Mouse (Mus musculus) lung, embryonic 16.5 days (tissue): ENCODE measurements at regions not wholly inside any gene's neighbourhood (a gene's known extent, or its start where the extent isn't known, plus 50 kb on each side); places are given as distances from the start of the nearest gene placed in this dataset.

Experiments used
- ATAC-seq: fragments of 200-750 bp; cut with Nextera tagmentation; 2 replicates; pipeline ENCODE4 v1.8.0; 2017; ENCODE audit warnings: low read depth, mild to moderate bottlenecking, moderate library complexity
- H3K27ac ChIP-seq: fragments of 300-500 bp; sonication (generic); 2 replicates; pipeline ENCODE4 v1.5.1; 2014; ENCODE audit warnings: mild to moderate bottlenecking, control low read depth, low read length
- H3K27me3 ChIP-seq: fragments of 300-500 bp; sonication (generic); 2 replicates; pipeline ENCODE4 v1.6.1; 2014; ENCODE audit warnings: low read depth, low read length, mixed read lengths; ENCODE audit not compliant: control insufficient read depth, insufficient read depth
- H3K36me3 ChIP-seq: fragments of 300-500 bp; sonication (generic); 2 replicates; pipeline ENCODE4 v1.6.1; 2014; ENCODE audit warnings: low read length; ENCODE audit not compliant: control insufficient read depth, insufficient read depth
- H3K4me1 ChIP-seq: fragments of 300-500 bp; sonication (generic); replicated peaks from 2 replicates; pipeline ENCODE4 v1.6.1; 2014; ENCODE audit warnings: low read length, mixed read lengths; ENCODE audit not compliant: control insufficient read depth, insufficient read depth
- H3K4me2 ChIP-seq: fragments of 300-500 bp; sonication (generic); 2 replicates; pipeline ENCODE4 v1.6.1; 2014; ENCODE audit warnings: low read depth, low read length, control low read depth
- H3K4me3 ChIP-seq: fragments of 300-500 bp; sonication (generic); 2 replicates; pipeline ENCODE4 v1.5.1; 2014; ENCODE audit warnings: mild to moderate bottlenecking, low read length, control low read depth
- H3K9ac ChIP-seq: fragments of 300-500 bp; sonication (generic); 2 replicates; pipeline ENCODE4 v1.6.1; 2014; ENCODE audit warnings: low read length, control low read depth
- H3K9me3 ChIP-seq: fragments of 300-500 bp; sonication (generic); 2 replicates; pipeline ENCODE4 v1.6.1; 2016; ENCODE audit warnings: low read length; ENCODE audit not compliant: control insufficient read depth
- WGBS: fragments of 180-500 bp; shearing (Covaris S2); extraction: QIAGEN DNeasy Blood & Tissue Kit; methylation state at CpG from one replicate; pipeline ENCODE4 v1.1.7; 2014; 5-methylcytosine and 5-hydroxymethylcytosine counted together

DNA sequence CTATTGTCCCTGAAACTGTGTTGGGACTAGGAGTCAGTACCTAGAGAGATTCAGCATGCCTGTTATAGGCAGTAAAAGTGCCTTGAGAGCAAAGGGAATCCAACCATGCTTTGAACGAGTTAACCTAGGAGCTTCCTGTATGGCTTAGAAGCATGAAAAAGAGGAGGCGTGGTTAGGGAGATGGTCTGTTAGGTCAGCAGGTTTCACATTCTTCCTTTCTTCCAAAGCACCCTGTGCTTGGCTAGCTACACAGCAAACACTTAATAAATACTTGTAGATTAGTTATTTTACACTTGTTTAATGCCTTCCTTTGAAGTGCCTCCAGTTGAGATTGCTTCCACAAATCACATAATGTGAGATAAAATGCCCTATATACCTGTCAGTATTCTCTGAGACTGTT is 284.9 kb upstream of the Adgra3 start:
- Histone ChIP-seq H3K4me2 (no peak overlapping the region), H3K9ac (no peak overlapping the region), H3K4me3 (no peak overlapping the region), H3K27ac (no peak overlapping the region), H3K27me3 (no peaks in the 10 kb centered on the region), H3K9me3 (no peaks in the 10 kb centered on the region), H3K36me3 (no peaks in the 10 kb centered on the region), H3K4me1 (no peaks in the 10 kb centered on the region)
- 45% methylated on average over 2 of the region's 2 CpGs for WGBS
- ATAC-seq = peak; percentile 71

DNA sequence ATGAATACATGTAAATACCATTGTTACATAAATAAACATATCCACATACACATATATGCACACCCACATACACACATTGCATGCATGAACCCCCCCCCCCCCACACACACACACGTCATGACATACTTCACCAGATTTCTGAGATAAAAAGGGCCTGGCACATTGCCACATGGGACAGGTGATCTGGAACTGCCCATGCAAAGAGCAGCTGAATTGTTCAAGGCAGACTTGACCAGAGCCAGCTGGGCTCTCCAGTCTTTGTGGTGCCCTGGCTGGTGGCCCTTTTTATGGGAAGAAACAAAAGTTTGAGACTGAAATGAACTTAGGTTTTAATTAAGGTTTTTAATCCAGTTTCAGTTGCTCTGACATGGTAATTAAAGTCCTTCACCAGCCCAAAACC is 250.7 kb upstream of the Adgra3 start:
- no peaks in the 10 kb centered on the region for H3K36me3 ChIP-seq
- no peak overlapping the region for H3K4me3 ChIP-seq
- H3K27me3 ChIP-seq = no peaks in the 10 kb centered on the region
- no peaks in the 10 kb centered on the region for H3K4me1 ChIP-seq
- no peak overlapping the region for H3K27ac ChIP-seq
- H3K9ac ChIP-seq = no peak overlapping the region
- no peak for ATAC-seq
- H3K9me3 ChIP-seq = no peaks in the 10 kb centered on the region
- WGBS = 52% methylated on average over 1 of the region's 1 CpGs
- no peak overlapping the region for H3K4me2 ChIP-seq

GRCm38 (mm10) chr5:50303859-50304480 is 245.2 kb upstream of the Adgra3 start:
- Histone ChIP-seq H3K36me3 (no peaks in the 10 kb centered on the region), H3K4me1 (no peaks in the 10 kb centered on the region), H3K9ac (no peak overlapping the region), H3K4me3 (no peak overlapping the region), H3K9me3 (no peaks in the 10 kb centered on the region), H3K27me3 (no peaks in the 10 kb centered on the region), H3K4me2 (no peak overlapping the region), H3K27ac (no peak overlapping the region)
- 47% methylated on average over 1 of the region's 1 CpGs for WGBS
- ATAC-seq = no peak

DNA sequence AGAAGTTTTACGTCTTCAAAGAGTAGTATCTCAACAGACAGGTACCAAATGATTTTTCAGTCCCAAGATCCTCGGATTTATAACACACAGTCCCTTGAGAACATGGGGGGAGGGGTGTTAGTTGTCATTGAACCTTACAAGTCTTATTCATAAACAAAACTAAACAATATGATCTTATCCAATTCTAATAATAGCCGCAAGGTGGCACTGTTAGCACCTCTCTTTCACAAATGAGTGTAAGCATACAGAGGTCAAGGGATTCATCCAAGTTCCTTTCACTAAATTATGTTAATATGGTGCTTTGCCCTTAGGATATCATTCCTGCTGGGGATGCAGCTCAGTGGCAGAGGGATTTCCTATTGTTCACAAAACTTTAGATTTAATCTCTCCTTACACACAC is 235.0 kb upstream of the Adgra3 start:
- no peaks in the 10 kb centered on the region for H3K4me1 ChIP-seq
- H3K36me3 ChIP-seq = no peaks in the 10 kb centered on the region
- H3K4me2 ChIP-seq = no peak overlapping the region
- no peak for ATAC-seq
- WGBS = 55% methylated on average over 3 of the region's 3 CpGs
- no peaks in the 10 kb centered on the region for H3K9me3 ChIP-seq
- H3K9ac ChIP-seq = no peak overlapping the region
- H3K4me3 ChIP-seq = no peak overlapping the region
- no peak overlapping the region for H3K27ac ChIP-seq
- no peaks in the 10 kb centered on the region for H3K27me3 ChIP-seq

- Histone ChIP-seq H3K9me3 (no peaks in the 10 kb centered on the region), H3K27me3 (no peaks in the 10 kb centered on the region), H3K4me3 (no peak overlapping the region), H3K4me1 (no peaks in the 10 kb centered on the region), H3K9ac (no peak overlapping the region), H3K4me2 (no peak overlapping the region), H3K36me3 (no peaks in the 10 kb centered on the region), H3K27ac (no peak overlapping the region)
- no peak for ATAC-seq
- WGBS = 82% methylated on average over 2 of the region's 2 CpGs
These were observed 232.1 kb upstream of the Adgra3 start for GRCm38 (mm10) chr5:50290879-50291410.

GRCm38 (mm10) chr5:50260417-50260816 is 201.6 kb upstream of the Adgra3 start:
- no peaks in the 10 kb centered on the region for H3K4me1 ChIP-seq
- no peaks in the 10 kb centered on the region for H3K27me3 ChIP-seq
- H3K9ac ChIP-seq = no peak overlapping the region
- no peaks in the 10 kb centered on the region for H3K9me3 ChIP-seq
- no peaks in the 10 kb centered on the region for H3K36me3 ChIP-seq
- H3K4me3 ChIP-seq = no peak overlapping the region
- no peak for ATAC-seq
- 68% methylated on average over 2 of the region's 2 CpGs for WGBS
- H3K4me2 ChIP-seq = no peak overlapping the region
- no peak overlapping the region for H3K27ac ChIP-seq

DNA sequence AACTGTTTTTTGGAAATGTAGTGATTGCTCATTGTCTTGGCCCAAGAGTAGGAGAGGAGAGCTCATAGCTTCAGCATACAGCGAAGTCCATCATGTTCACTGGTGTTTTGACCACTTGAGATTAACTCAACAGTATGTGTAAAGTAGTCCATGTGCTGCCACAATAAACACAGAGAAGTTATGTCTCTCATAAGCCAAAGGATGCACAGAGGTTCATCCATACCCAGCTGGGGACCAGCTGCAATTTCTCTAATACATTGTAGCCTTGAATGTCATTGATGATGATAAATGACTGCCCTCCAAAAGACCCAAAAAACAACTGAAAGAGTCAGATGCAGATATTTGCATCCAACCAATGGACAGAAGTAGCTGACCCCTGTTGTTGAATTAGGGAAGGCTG is 199.2 kb upstream of the Adgra3 start:
- no peak overlapping the region for H3K27ac ChIP-seq
- WGBS = 86% methylated on average over 1 of the region's 1 CpGs
- ATAC-seq = no peak
- H3K4me3 ChIP-seq = no peak overlapping the region
- no peaks in the 10 kb centered on the region for H3K4me1 ChIP-seq
- H3K4me2 ChIP-seq = no peak overlapping the region
- no peaks in the 10 kb centered on the region for H3K9me3 ChIP-seq
- H3K36me3 ChIP-seq = no peaks in the 10 kb centered on the region
- H3K27me3 ChIP-seq = no peaks in the 10 kb centered on the region
- no peak overlapping the region for H3K9ac ChIP-seq

- Histone ChIP-seq H3K4me3 (no peak overlapping the region), H3K4me2 (no peak overlapping the region), H3K27me3 (no peaks in the 10 kb centered on the region), H3K4me1 (no peaks in the 10 kb centered on the region), H3K9me3 (no peaks in the 10 kb centered on the region), H3K27ac (no peak overlapping the region), H3K9ac (no peak overlapping the region), H3K36me3 (no peaks in the 10 kb centered on the region)
- 90% methylated on average over 2 of the region's 2 CpGs for WGBS
- ATAC-seq = no peak
These were observed 175.3 kb upstream of the Adgra3 start for GRCm38 (mm10) chr5:50234111-50234510.

GRCm38 (mm10) chr5:50216956-50217355 is 158.2 kb upstream of the Adgra3 start:
- H3K9ac ChIP-seq = no peak overlapping the region
- no peaks in the 10 kb centered on the region for H3K9me3 ChIP-seq
- 14% methylated on average over 4 of the region's 4 CpGs for WGBS
- no peaks in the 10 kb centered on the region for H3K4me1 ChIP-seq
- no peak overlapping the region for H3K27ac ChIP-seq
- H3K27me3 ChIP-seq = no peaks in the 10 kb centered on the region
- no peaks in the 10 kb centered on the region for H3K36me3 ChIP-seq
- no peak overlapping the region for H3K4me2 ChIP-seq
- H3K4me3 ChIP-seq = no peak overlapping the region
- no peak for ATAC-seq

- H3K9me3 ChIP-seq = no peaks in the 10 kb centered on the region
- 27% methylated on average over 5 of the region's 5 CpGs for WGBS
These were observed 157.2 kb upstream of the Adgra3 start for GRCm38 (mm10) chr5:50215960-50216359.

More at GRCm38 (mm10) chr5:50215960-50216359, 157.2 kb upstream of the Adgra3 start:
- ATAC-seq = no peak
- H3K27ac ChIP-seq = no peak overlapping the region
- H3K4me2 ChIP-seq = no peak overlapping the region
- H3K4me1 ChIP-seq = no peaks in the 10 kb centered on the region
- no peak overlapping the region for H3K4me3 ChIP-seq
- no peaks in the 10 kb centered on the region for H3K27me3 ChIP-seq
- H3K36me3 ChIP-seq = no peaks in the 10 kb centered on the region
- no peak overlapping the region for H3K9ac ChIP-seq
